In the genomic region with DNA sequence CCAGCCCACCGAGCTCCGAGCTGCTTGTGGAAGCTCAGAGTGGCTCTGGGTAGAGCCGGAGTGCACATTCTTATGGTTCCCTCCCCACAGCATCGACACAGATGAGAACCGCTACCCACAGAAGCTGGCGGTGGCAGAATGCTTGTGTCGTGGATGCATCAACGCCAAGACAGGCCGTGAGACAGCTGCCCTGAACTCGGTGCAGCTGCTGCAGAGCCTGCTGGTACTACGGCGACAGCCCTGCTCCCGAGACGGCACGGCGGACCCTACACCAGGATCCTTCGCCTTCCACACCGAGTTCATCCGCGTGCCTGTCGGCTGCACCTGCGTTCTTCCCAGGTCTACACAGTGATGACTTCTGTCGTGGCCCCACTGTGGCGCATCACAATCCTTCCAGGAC, we compare ENCODE assay signal across 31 mouse cellular contexts. TPM values are rescaled to one million over a fixed set of nuclear protein-coding genes. Genes with fewer than 3 reads are reported as not detected.
"Had no signal": no experiment of that assay in that cellular context is flagged by ENCODE, and none has a peak within 500 bp of the region (broad histone marks: within the 10 kb centered on the region; RNA-seq: fewer than 3 reads in every experiment).

No protein-coding gene starts in this region.

- ATAC-seq: hindbrain, embryonic 16.5 days; inflammation-experienced regulatory T-cells, adult 6 months; intestine, embryonic 15.5 days; intestine, postnatal 0 days had no signal

- H3K9me3 ChIP-seq: heart, embryonic 10.5 days; heart, embryonic 12.5 days; hindbrain, embryonic 10.5 days; hindbrain, embryonic 12.5 days; intestine, embryonic 15.5 days; limb, embryonic 10.5 days; limb, embryonic 12.5 days; liver, embryonic 13.5 days had no signal

- H3K27me3 ChIP-seq: heart, embryonic 12.5 days; hindbrain, embryonic 12.5 days; intestine, embryonic 15.5 days; limb, embryonic 12.5 days; liver, embryonic 13.5 days had no signal

- DNase-seq: gastrocnemius, postnatal 36 days; liver; liver, embryonic 13.5 days had no signal

- H3K4me1 ChIP-seq: hindbrain, embryonic 10.5 days; hindbrain, embryonic 12.5 days; limb, embryonic 10.5 days; limb, embryonic 12.5 days had no signal

- H3K9ac ChIP-seq: heart, embryonic 12.5 days; hindbrain, embryonic 12.5 days; hindbrain, embryonic 14.5 days; intestine, embryonic 15.5 days; limb, embryonic 12.5 days; liver, embryonic 13.5 days had no signal

- H3K4me2 ChIP-seq: heart, embryonic 12.5 days; hindbrain, embryonic 12.5 days; hindbrain, embryonic 14.5 days; intestine, embryonic 15.5 days; limb, embryonic 12.5 days; liver, embryonic 11.5 days; liver, embryonic 13.5 days had no signal

- H3K27ac ChIP-seq: heart, embryonic 10.5 days; hindbrain, embryonic 10.5 days; hindbrain, embryonic 12.5 days; hindbrain, embryonic 14.5 days; intestine, embryonic 15.5 days; kidney, postnatal 0 days; layer of hippocampus, adult 2 months; left cerebral cortex, adult 2 months; limb, embryonic 10.5 days; limb, embryonic 12.5 days; liver, embryonic 13.5 days had no signal

- H3K4me3 ChIP-seq: heart, embryonic 10.5 days; heart, embryonic 12.5 days; hindbrain, embryonic 10.5 days; hindbrain, embryonic 12.5 days; intestine, embryonic 15.5 days; layer of hippocampus, adult 2 months; left cerebral cortex, adult 2 months; limb, embryonic 10.5 days; limb, embryonic 12.5 days; liver, embryonic 13.5 days had no signal

RNA-seq across cellular contexts. Expression of a gene that starts 1.4 kb away (rescaled TPM):
- total RNA-seq: gastrocnemius, adult 8-10 months; gastrocnemius, postnatal 36 days; granulocyte monocyte progenitor cell, adult 5-6 weeks; heart, adult 18-20 months; heart, adult 8-10 months; heart, postnatal 10 days; heart, postnatal 25 days; heart, postnatal 4 days; layer of hippocampus, adult 2 months; layer of hippocampus, postnatal 10 days; layer of hippocampus, postnatal 25 days; left cerebral cortex, adult 2 months; left cerebral cortex, postnatal 14 days; left cerebral cortex, postnatal 36 days had no signal
- polyA plus RNA-seq: heart, embryonic 10.5 days; heart, embryonic 12.5 days; heart, embryonic 14.5 days; hindbrain, embryonic 10.5 days; hindbrain, embryonic 12.5 days; hindbrain, embryonic 14.5 days; hindbrain, embryonic 16.5 days; intestine, embryonic 15.5 days; intestine, postnatal 0 days; kidney, embryonic 14.5 days; kidney, postnatal 0 days; limb, embryonic 12.5 days; liver, embryonic 11.5 days; liver, embryonic 13.5 days had no signal

RNA-seq across cellular contexts. Expression of a gene that starts 37.3 kb away (rescaled TPM):
- total RNA-seq: granulocyte monocyte progenitor cell, adult 5-6 weeks; layer of hippocampus, adult 2 months; layer of hippocampus, postnatal 10 days; layer of hippocampus, postnatal 25 days; left cerebral cortex, postnatal 14 days had no signal
- polyA plus RNA-seq: hindbrain, embryonic 10.5 days; hindbrain, embryonic 12.5 days; hindbrain, embryonic 14.5 days; hindbrain, embryonic 16.5 days; limb, embryonic 10.5 days had no signal
